Mouse (Mus musculus) activated CD4-positive, CD25-positive, alpha-beta regulatory T cell (primary cell): ENCODE measurements around the gene Kif21a. TPM values are rescaled to one million over a fixed set of nuclear protein-coding genes. Genes with fewer than 3 reads are reported as not detected.

Source experiments
- polyA plus RNA-seq, 2 experiments: library from polyadenylated mRNA; unstranded; fragments of 100-300 nt; shearing (Covaris generic); gene quantifications; one replicate each; pipeline ENCODE4 v1.2.1; 2017

Gene Kif21a
- polyA plus RNA-seq = under 1 TPM; 0.02 to 0.12 TPM

DNA sequence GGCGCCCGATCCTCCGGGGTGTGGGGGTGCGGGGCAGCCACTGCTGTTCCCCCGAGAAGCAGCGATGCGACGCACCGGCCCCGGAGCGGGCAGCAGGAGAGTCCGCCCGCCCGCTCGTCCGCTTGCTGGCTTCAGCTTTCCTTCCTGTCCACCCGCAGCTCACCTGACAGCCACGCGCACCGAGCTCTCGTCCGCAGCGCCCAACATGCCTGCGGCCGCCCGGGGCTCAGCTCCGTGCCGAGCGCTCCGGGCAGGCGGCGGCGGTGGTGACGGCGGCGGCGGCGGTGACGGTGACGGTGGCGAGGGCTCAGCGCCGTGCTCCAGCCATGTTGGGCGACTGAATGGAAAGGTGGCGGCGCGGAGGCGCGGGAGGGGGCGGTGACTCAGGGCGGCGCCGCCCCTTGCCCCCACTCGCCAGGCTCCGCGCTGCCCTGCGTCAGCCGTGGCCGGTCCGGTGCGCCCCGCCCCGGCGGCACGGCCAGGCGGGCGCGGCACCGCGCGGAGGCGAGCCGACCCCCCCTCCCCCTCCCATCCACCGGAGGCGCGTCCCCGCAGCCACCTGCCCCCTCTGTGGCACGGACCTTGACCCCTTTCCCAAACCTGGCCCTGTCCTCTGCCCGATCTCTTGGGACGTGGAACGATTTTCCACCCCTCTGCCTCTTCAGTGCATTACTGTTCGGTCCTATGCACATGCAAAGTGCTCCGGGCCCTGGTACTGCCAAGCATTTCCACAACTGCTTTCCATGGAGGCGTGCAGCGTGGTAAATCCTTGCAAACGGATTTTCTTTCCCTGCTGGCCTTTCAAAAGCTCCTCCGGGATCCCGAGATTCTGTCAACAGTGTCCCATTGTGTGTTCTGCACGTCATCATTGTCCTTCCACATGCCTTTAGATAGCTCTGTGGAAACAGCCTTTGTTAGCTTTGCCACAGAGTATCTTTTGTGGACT, at the start of gene Kif21a:
Gene Kif21a (minus strand): TSS at position 453 of the 946 bp plus-strand sequence.

Other genes with a start within 250 kb of the Kif21a start
- gene Abcd2, start 141.9 kb upstream of the Kif21a start, polyA plus RNA-seq = under 1 TPM in 1 of 2 experiments, not detected in 1; 0.11 TPM
- under 1 TPM in 1 of 2 experiments, not detected in 1; 0.09 TPM for gene CN725425, start 149.5 kb upstream of the Kif21a start, polyA plus RNA-seq